Mouse (Mus musculus) brain, embryonic 14.5 days (tissue): ENCODE results near the gene Ptpn21.

Source experiments
- CTCF ChIP-seq: fragments of 200-500 bp; IDR thresholded peaks from 2 replicates; pipeline ENCODE4 v1.5.1; 2012; ENCODE audit warnings: inconsistent platforms, mild to moderate bottlenecking, moderate library complexity, borderline replicate concordance; ENCODE audit not compliant: insufficient read depth, insufficient read length; ENCODE audit errors: extremely low read depth
- POLR2A ChIP-seq: fragments of 200-500 bp; IDR thresholded peaks from 2 replicates; pipeline ENCODE4 v1.6.1; 2012; ENCODE audit warnings: mild to moderate bottlenecking, inconsistent platforms, borderline replicate concordance; ENCODE audit not compliant: poor library complexity, insufficient read depth, insufficient read length, severe bottlenecking; ENCODE audit errors: extremely low read depth

GRCm38 (mm10) chr12:98697202-98697601 is 40.0 kb downstream of the Ptpn21 start:
- TF ChIP-seq POLR2A (no peak), CTCF (no peak)
